Mouse (Mus musculus) naive thymus-derived CD4-positive, alpha-beta T cell, adult 2 months (primary cell): ENCODE results near the gene Rhob.
"Not testable (repeated sequence)": the region's sequence is repeated elsewhere in the genome, so short reads cannot be mapped to it uniquely, and the experiment has no call there.

Experiments used
- DNase-seq: peaks from one replicate; pipeline ENCODE4 v3.0.0-alpha.2; 2011; ENCODE audit warnings: low read depth

Rhob gene

DNA sequence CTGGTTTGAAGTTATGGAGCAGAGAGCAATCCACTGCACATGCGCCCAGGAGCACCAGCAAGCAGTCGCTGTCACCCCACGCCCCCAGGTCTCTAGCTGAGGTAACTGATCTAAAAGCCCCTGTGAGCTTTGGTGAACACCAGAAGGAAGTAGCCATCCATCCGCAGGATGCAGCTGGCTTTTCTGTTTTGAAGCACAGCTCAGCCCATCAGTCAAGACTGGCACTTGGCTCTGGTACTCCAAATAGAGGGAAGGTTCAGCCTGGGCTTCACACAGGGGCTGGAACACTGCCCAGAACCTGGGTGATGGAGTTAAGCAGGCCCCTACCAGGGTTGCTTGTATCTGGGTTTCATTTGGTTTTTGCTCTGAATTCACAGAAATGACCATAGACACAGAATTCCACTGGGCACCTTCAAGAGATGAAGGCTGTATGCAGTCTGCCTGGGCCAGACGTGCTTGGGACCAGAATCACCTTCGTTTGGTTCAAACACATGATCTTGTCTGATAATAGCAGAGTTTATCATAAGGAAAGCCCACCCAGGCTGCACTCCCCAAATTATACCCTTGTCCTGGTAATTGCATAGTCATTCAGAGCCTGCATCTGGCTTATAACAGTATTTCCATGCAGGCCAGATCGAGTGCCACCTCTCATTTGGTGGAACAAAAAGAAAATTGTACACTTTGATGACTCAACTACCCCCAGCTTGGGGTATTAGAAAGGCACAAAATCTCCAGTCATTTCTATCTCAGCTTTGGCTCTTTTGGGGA, 27.0 kb downstream of the Rhob start:
- DNase-seq = no peak

DNA sequence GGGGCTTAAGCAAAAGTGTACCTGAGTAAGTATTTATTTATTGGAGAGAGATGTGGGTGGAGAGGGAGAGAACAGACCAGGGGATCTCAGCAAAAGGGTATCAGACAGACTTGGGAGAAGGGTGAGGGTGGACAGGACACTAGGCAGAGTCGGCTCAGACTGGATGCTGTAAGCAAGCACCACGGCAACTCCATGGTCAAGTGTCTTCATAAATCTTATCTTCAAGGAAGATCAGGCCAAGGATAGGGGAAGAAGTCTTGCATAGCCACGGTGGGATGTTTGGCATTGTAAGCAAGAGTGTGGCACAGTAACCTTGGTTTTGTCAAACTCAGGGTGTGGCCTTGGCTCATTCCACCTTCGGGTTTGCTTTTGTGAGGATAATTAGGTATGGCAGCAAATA, 27.8 kb downstream of the Rhob start:
- no peak for DNase-seq

DNA sequence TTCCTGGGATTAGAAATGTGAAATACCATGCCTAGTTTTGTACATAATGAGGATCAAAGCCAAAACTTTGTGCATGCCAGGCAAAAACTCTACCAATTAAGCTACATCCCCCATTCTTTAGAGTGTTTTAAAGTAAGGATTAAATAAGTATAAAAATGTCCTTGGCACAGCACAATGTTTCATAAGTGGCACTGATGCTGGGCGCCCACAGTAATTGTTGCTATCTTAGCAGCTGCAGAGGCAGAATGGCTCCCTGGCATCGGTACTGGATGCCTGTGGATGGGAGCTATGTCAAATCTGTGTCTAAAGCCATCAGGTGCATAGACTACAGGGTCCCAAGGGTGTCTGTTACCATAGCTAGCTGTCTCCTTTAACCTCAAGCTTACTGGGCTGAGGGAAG, 28.8 kb downstream of the Rhob start:
- no peak for DNase-seq

DNA sequence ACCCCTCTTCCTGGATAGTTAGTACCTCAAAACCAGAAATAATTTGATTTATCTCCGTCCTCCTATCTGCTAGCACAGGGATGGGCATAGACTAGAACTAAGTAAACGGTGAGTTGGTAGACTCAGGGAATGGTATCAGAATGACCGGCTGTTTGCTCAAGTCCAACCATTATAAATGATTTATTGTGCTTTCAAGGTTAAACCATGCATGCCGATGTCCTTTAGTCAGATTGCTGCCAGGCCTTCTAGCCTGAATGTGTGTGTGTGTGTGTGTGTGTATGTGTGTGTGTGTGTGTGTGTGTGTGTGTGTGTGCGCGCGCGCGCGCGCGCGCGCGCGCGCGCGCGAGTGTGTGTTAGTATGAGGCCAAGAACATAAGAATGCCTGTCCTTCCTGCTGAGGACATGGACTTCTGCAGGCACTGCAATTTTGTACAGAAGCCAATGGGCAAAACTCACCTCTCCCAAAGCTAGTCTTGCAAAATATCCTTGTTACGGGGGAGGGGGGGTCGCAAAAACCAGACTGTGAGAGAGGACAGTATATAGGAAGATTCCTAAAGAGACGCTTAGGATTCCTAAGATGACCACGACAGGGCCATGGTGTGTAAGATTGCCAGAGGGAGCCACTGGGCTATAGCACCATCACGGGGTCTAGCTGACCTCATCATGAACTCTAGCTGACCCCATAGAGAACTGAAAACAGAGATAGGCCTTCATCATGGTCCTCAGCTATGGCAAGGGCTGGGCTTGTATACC, 29.9 kb downstream of the Rhob start:
- no peak for DNase-seq

DNA sequence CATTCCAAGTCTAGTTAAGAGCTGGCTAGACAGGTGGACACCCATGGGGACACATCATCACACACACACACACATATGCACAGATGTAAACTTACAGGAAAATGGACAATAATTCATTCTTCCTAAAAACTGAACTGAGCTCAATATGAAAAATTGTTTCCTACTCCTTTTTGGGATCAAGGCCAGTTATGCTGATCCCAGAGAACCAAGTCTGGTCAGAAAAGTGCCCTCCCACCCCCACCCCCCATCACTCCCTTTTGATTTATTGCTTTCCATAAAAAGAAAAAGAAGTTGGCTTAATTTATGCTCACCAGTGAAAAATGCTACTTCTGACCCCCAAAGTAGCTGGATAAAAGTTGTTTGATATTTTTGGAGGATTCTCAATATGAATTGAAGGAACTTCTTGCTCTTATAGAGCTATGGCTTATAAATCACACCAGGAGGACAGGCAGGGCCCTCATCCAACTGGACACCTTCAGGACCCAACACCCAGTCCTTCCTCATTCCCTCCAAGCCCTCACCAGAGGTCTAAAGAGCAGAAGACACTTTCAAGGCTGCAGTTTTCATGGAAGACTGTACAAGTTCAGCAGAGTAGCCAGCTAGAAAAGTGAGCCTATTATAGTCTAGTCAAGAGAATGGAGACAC, 31.5 kb downstream of the Rhob start:
- DNase-seq = no peak

DNA sequence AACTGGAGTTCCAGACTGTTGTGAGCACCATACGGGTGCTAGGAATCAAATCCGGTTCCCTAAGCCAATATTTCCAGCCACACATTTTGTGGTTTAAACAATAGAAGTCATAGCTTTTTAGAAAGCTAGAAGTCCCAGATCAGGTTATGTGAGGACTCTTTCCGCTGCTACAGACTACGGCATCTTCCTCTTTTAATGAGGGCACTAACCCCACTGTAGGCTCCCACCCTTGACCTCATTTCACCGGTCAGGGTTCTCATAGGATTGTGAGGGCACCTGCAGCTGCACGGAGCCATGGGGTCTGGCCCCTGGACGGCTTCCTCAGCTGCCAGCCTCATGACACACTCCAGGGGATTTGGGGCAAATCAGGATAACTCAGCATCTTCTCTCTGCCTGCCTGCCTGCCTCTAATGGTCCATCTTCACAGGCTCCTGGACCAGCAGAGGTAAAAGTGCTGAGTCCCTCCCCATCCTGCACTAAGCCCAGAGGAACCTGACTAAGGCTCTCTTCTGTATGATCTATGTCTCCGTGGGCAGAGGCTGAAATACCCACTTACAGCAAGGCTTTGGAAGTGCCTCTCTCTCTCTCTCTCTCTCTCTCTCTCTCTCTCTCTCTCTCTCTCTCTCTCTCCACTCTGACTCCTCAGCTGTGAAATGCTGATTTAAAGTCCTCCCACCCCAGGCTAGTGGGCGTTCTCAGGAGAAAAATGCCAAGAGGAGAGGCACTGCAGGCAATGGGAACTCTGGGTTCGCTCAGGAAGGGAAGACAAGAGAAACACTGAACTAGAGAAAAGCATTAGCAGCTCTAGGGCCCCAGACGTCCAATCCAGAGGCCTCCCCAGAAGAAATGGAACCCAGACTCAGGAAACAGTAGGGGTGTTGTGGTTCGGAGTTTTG, 32.5 kb downstream of the Rhob start:
- DNase-seq = no peak

DNA sequence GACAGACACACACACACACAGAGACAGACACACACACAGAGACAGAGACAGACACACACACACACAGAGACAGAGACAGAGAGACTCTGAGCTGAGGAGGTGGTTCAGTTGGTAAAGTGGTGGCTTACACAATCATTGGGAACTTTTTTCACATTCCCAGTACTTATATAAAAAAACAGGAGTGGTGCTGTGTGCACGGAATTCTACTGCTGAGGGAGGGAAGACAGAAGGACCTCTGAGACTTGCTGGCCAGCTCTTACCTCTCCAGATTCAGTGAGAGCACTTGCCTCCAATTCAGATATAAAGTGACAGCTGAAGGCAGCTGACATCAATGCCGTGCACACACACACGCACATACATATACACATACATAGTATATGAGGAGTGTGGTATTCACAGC, 34.1 kb downstream of the Rhob start:
- DNase-seq = no peak

DNA sequence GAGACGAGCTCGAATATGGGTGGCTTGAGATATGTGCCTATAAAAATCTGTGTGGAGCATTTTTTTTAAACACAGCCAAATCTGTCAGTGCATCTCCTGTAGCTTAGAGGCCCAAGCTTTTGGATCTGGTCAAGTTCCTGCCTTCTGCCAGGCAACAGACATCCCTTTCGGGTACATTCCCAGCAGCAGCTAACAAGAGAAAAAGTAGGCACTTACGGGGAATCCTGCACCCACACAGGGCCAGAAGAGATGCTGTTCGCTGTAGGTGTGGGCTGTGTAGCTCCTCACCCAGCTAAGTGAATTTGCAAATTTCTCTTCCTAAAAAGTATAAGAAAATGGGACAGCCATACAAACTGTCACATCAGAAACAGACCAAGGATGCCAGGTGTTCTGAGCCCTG, 34.8 kb downstream of the Rhob start:
- DNase-seq = no peak

DNA sequence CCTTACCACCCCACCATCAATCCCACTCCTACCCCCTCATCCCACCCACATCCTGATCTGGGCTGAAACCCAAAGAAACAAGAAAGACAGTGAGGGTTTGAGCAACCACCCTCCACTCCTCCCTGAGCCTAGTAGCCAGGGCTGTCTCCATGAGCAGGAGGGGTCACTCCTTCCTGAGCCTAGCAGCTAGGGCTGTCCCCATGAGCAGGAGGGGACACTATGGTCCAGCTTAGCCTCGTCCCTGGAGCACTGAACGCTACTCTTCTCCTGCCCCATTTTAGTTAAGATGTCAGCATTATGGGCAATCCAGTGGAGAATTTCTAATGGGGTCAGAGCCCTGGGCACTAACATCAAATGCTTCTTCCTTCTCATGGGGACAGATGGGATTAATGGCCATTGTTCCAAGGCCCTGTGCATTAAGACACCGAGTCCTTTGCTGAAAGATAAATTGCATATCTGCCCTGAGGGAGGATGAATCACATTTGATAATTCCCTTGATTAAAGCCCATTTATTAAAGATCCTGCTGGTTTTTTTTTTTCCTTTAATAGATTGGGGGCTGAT, 36.1 kb downstream of the Rhob start:
- DNase-seq = no peak

DNA sequence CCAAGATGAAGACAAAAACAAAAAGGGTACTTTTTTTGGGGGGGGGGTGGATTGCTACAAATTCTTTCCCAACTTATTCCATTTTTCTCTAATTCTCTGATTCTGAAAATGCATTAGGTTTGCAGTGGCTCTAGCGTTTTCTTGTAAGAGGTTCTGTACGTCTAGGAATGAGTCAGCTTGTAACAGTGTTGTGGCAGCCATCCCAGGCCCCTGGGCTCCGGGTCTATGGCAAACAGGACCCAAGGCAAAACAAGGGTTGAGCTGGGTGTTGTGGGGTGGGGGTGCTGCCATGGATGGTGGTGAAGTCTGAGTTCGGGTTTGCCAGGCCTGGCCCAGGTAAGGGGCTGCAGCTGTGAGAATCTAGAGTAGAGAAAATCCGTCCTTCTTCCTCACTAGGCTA, 37.3 kb downstream of the Rhob start:
- DNase-seq = no peak

DNA sequence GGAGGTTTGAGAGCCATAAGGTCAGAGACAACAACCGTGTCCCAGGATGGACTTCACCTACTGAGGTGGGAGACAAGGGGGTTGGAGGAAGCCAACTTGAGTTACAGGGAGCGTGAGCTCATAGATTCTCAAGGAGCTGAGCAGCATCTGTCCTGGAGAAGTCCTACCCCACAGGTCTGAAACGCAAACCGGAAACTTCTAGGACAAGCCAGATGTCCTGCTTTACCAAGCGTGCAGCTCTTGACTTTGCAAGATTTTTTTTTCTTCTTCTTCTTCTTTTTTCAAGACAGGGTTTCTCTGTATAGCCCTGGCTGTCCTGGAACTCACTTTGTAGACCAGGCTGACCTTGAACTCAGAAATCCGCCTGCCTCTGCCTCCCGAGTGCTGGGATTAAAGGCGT, 38.2 kb downstream of the Rhob start:
- not testable (repeated sequence) for DNase-seq

DNA sequence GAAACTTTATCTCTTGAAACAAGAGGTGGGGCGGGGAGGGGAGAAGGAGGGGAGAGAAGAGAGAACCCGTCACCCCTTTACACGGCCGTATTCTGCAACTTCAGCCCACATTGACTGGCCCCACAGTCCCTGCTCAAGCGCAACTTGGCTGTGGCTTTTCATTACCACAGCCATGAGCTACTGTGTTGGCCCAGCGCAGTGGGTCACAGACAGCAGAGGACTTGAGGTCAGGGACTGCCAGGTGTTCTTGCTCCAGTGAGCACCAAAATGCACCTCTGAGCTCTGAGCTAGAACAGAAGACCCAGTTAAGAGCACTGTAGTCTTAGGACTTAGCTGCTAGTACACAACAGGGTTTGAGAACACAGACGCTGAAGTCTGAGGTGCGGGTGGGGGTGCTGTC, 41.4 kb downstream of the Rhob start:
- DNase-seq = no peak

DNA sequence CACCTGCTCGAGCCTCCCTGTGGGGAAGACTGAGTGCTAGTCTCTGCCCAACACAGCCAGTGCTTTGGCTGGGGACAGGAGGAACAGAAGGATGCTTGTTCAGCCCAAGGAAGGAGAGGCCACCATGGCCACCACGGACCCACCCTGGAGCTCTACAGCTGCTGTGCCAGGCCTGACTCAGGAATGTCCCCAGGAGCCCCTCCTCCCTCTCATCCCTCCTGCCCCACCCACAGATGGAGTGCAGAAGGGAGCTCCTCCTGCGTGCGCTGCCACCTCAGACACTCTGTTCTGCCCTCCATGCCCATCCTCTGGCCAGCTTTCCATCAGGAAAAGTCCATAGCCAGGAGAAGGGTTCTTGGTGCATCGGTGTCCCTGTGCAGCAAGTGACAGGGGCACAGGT, 42.8 kb downstream of the Rhob start:
- no peak for DNase-seq

DNA sequence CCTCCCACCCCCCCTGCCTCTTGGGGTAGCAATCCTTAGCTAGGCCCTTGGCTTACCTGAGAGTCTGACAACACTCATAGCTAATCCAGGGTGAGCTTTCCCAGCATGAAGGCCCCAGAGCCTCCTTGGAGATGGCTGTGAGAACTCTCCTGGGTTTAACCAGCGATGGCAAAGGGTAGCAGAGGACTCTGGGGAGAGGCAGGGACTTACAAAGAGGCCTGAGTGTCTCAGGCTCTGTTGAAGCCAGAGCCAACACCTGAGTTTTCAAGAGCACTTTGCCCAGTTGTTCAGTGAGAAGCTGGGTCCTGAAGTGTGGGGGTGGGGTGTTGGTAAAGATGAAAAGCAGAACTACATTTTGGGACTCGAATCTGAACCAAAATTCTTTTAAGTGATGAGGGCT, 44.8 kb downstream of the Rhob start:
- DNase-seq = no peak

DNA sequence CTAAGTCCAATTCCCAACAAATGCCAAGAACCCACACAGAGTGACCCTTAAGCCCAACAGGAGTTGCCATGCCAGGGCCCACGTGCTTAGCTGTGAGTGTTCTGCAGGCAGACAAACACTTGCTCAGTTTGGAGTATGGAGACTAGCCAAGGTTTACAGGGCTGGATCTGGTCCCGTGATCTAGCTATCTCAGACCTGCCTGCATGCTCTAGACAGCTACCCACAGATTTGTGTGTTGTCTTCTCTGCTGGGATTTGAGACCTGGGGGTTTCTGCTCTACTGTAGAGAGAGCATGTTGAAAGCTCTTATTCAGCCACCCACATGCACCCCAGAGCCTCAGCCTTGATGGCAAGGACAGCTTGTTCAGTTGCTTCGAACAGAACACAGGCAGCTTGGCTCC, 45.3 kb downstream of the Rhob start:
- no peak for DNase-seq

DNA sequence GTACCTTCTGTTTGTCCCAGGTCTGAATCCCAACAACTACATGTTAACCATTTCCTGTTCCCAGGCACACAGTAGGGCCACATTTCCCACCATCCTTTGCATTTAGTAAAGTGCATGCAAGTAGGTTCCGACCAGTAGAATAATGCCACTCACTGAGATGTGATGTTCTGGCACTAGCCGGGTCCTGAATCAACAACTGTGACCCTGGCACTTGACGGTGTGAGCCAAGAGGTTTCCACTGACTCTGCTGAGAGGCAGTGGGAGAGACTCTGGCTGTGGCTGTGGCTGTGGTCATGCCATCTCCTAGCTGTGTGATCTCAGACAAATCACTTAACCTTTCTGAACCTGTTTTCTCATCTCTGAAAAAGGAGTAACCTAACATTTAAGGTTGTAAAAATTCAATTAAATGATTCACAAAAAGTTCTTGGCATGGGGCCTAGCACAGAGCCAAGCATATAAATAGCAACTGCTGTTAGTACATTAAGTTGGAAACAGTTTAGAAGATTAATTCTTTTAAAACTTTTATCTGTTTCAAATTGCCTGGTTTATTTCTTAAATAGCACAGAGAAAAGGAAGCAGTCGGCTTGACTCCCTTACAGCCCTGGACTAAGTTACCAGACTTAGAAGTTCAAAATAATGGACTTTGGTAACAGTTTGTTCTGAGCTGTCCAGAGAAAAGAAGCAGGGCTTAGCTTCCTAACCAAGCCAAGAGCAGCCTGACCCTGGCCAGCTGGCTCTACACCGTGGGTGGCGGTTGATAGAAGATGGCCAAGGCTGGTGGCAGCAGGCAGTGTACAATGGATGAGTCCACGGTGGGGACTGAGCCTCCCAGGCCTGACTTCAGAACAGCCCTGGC, 46.8 kb downstream of the Rhob start:
- no peak for DNase-seq

DNA sequence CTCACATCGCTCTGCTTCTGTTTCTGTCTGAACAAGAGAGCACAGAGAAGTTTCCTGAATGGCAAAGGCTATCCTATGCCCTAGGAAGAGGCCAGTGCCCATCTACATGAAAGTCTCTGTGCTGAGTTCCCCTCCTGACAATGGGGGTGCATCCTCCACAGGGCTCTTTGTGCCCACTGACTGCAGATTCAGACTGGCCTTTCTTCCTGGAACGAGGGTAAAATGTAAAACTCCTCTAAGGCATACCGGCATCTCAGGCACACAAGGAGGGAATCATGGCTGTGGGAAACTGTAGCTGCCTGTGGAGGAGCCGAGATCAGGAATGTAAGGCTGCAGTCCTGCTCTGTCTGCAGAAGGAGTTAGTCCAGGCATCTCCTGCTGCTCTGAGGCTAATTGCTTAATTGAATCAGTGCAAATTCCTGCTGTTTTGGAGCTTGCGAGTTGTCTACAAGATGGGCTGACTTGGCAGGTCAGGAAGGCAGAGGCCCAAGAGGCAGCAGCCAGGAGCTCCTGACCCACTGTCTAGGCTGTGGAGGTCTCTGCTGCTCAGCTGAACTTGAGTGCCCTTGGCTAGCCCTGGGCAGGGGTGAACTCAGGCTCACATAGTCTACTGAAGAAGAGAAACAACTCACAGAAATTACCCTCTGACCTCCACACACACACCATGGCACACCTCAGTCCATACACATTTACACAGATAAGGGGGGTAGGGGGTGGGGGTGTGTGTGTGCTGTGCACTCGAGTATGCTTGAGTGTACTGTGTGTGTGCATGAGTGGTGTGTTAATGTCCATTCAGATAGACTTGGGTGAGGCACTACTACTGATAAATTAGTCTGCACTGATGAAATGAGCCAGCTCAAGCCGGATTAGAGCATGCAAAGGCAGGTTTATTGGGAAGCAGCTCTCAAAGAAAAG, 48.0 kb downstream of the Rhob start:
- DNase-seq = no peak

DNA sequence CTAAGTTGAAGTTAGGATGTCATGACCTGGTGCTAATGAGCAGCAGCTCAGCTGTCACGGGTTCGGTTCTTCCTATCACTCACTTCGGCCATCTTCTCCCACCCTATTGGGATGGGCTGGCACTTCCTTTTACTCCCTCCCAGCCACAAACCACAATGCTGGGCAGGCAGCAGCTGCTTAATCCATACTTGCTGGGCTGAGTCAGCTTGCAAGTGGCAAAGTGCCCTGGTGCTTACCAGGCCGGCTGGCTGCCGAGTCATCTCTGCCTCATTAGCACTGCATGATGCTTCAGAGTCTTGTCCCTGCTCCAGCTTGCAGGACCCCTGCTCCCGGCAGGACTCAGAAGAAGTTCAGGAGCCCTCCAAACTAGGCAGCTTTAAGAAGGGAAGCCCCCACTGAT, 49.2 kb downstream of the Rhob start:
- DNase-seq = no peak

DNA sequence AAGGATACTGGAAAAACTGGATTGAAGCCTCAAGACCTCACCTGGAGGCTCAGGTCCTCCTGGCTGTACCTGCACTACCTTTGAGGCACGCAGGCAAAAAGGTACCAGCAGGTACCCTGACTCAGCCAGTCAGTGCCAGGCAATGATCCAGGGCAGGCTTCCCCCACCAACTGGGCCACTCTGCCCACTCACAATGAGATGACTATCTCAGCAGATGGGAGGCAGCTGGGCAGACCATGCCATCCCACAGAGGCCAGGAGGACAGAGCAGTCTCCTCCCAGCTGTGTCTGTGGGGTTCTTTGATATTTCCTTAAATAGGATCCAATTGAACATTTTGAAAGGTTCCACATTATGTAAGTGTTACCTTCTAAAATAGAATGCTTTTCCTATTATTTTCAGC, 49.8 kb downstream of the Rhob start:
- DNase-seq = no peak
